Mouse (Mus musculus) CH12.LX (cell line): ENCODE results near the gene Ncor2. TPM values are rescaled to one million over a fixed set of nuclear protein-coding genes. Genes with fewer than 3 reads are reported as not detected.

Experiments
- DNase-seq: peaks from one replicate; pipeline ENCODE4 v3.0.0-alpha.2; 2013; ENCODE audit errors: extremely low read depth
- H3K27ac ChIP-seq: 2 replicates; pipeline ENCODE4 v1.5.1; 2012; ENCODE audit warnings: low read depth, mild to moderate bottlenecking, control low read depth, moderate library complexity; ENCODE audit not compliant: insufficient read depth
- H3K27me3 ChIP-seq: replicated peaks from 2 replicates; pipeline ENCODE3; 2012; ENCODE audit warnings: inconsistent platforms
- H3K36me3 ChIP-seq, 2 experiments: replicated peaks in 1 of 2; 2 replicates each; pipeline versions ENCODE3 to v1.6.1; 2012; ENCODE audit warnings: inconsistent platforms in 1 of 2, low read length in 1 of 2, mild to moderate bottlenecking in 1 of 2, mixed read lengths in 1 of 2, moderate library complexity in 1 of 2; ENCODE audit not compliant: control insufficient read depth in 1 of 2, insufficient read depth in 1 of 2
- H3K4me1 ChIP-seq, 2 experiments: 2 replicates each; pipeline ENCODE4 v1.6.1; 2012; ENCODE audit warnings: inconsistent platforms in 1 of 2, moderate library complexity in 1 of 2; ENCODE audit not compliant: insufficient read depth in 2 of 2, control insufficient read depth in 1 of 2
- H3K4me2 ChIP-seq: 2 replicates; pipeline ENCODE4 v1.6.1; 2012; ENCODE audit warnings: low read depth, mild to moderate bottlenecking, control low read depth; ENCODE audit not compliant: poor library complexity, insufficient read depth, severe bottlenecking
- H3K4me3 ChIP-seq, 3 experiments: fragments of 150-350 bp in 1 of 3; sonication (generic) in 1 of 3; replicated peaks in 1 of 3; 2 replicates each; pipeline versions ENCODE3 to v1.5.1; 2011 to 2012; ENCODE audit warnings: low read depth in 2 of 3, low read length in 2 of 3, mild to moderate bottlenecking in 2 of 3, moderate library complexity in 2 of 3, control low read depth in 1 of 3, improper control_type of control experiment in 1 of 3, inconsistent platforms in 1 of 3, mixed read lengths in 1 of 3; ENCODE audit not compliant: poor library complexity in 1 of 3
- H3K79me2 ChIP-seq: replicated peaks from 2 replicates; pipeline ENCODE4 v1.6.1; 2012; ENCODE audit warnings: mild to moderate bottlenecking, moderate library complexity; ENCODE audit not compliant: control insufficient read depth, poor library complexity, insufficient read depth, severe bottlenecking; ENCODE audit errors: extremely low read depth
- H3K9ac ChIP-seq: 2 replicates; pipeline ENCODE4 v1.6.1; 2012; ENCODE audit warnings: low read depth, mild to moderate bottlenecking, control low read depth, moderate library complexity; ENCODE audit not compliant: insufficient read depth
- H3K9me3 ChIP-seq: replicated peaks from 2 replicates; pipeline ENCODE3; 2012; ENCODE audit warnings: low read length, inconsistent platforms, mixed read lengths
- E2F4 ChIP-seq: IDR thresholded peaks from 2 replicates; pipeline ENCODE4 v1.6.1; 2011; ENCODE audit warnings: low read depth, low read length, improper control_type of control experiment; ENCODE audit not compliant: insufficient replicate concordance
- ETS1 ChIP-seq: conservative IDR thresholded peaks from 2 replicates; pipeline ENCODE4 v1.6.1; 2012; ENCODE audit warnings: low read depth, mild to moderate bottlenecking, inconsistent platforms, low read length, improper control_type of control experiment, moderate library complexity
- HCFC1 ChIP-seq: IDR thresholded peaks from 2 replicates; pipeline ENCODE4 v1.6.1; 2012; ENCODE audit warnings: low read depth, mild to moderate bottlenecking, inconsistent platforms, low read length, improper control_type of control experiment
- IRF4 ChIP-seq: IDR thresholded peaks from 2 replicates; pipeline ENCODE4 v1.6.1; 2014; ENCODE audit warnings: low read depth, mild to moderate bottlenecking, inconsistent platforms, low read length, improper control_type of control experiment
- MEF2A ChIP-seq: IDR thresholded peaks from 2 replicates; pipeline ENCODE4 v1.6.1; 2014; ENCODE audit warnings: low read depth, mild to moderate bottlenecking, inconsistent platforms, low read length, improper control_type of control experiment, borderline replicate concordance
- TBP ChIP-seq: conservative IDR thresholded peaks from 2 replicates; pipeline ENCODE4 v1.6.1; 2011; ENCODE audit warnings: low read depth, low read length, improper control_type of control experiment
- USF2 ChIP-seq: conservative IDR thresholded peaks from 2 replicates; pipeline ENCODE4 v1.6.1; 2011; ENCODE audit warnings: low read depth, low read length, improper control_type of control experiment
- dilution Hi-C: fragments of 300-500 bp; cut with MboI; formaldehyde crosslinking; loops from 2 replicates; pipeline ENCODE4 v1.14.3; 2020; ENCODE audit warnings: low sequenced_read_pairs; ENCODE audit not compliant: extremely low pct_unique_long_range_greater_than_20kb, extremely low pct_ligation_motif_present
- in situ Hi-C: fragments of 300-500 bp; cut with MboI; formaldehyde crosslinking; loops from 3 replicates; pipeline ENCODE4 v1.14.3; 2019; ENCODE audit warnings: low sequenced_read_pairs, low pct_ligation_motif_present, low pct_unique_long_range_greater_than_20kb, mixed read lengths
- polyA plus RNA-seq: library from polyadenylated mRNA; unstranded; fragments of >175 nt; gene quantifications from 2 replicates; pipeline ENCODE4 v1.2.1, GENCODE M21; 2012; ENCODE audit warnings: low read depth; ENCODE audit not compliant: insufficient read length
- total RNA-seq, 2 experiments: library from RNA; depleted of rRNA; stranded (reverse); fragments of 300-350 nt in 1 of 2; fragments of >200 nt in 1 of 2; gene quantifications; 2 replicates each; pipeline ENCODE4 v1.2.3; 2012 to 2014

The Ncor2 gene
- total and polyA plus RNA-seq, 3 experiments = 3.9 to 44.7 (median 10.8) TPM

DNA sequence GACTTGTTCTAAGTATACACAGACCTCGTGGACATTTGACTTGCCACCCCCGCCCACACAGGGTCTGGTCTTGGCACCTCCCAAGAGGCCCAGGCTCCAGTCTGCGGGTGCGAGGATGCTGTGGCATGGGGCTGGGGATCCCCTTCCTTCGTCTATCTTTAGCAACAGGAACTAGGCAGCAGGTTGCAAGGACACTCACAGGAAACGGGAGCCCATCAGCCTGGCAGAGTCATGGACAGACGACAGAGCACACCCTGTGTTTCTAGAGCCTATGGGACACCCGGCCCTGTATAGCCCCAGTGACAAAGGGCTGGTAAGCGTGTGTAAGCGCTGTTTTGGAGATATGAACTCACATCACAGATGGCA is 126.8 kb downstream of the Ncor2 start:
- dilution Hi-C loops = no loop called here
- peak overlapping the region; percentile 97 for H3K27ac ChIP-seq
- H3K4me1 ChIP-seq = peaks cover 44 to 72% of the 10 kb centered on the region in 2 experiments
- in situ Hi-C loops = no loop called here
- DNase-seq = peak; percentile 75
- H3K4me3 ChIP-seq = peak overlapping the region in 1 of 3 experiments; percentile 25
- peaks cover 39 to 84% of the 10 kb centered on the region in 2 experiments for H3K36me3 ChIP-seq
- no peaks in the 10 kb centered on the region for H3K9me3 ChIP-seq
- no peaks in the 10 kb centered on the region for H3K27me3 ChIP-seq
- H3K79me2 ChIP-seq = no peaks in the 10 kb centered on the region
- H3K9ac ChIP-seq = no peak overlapping the region
- peak overlapping the region; percentile 32 for H3K4me2 ChIP-seq
- TF ChIP-seq MEF2A (peak; percentile 86), IRF4 (0 out of 2 replicates have a peak, but pooled peaks have one; percentile 3), ETS1 (peak; percentile 34), TBP (no peak)

DNA sequence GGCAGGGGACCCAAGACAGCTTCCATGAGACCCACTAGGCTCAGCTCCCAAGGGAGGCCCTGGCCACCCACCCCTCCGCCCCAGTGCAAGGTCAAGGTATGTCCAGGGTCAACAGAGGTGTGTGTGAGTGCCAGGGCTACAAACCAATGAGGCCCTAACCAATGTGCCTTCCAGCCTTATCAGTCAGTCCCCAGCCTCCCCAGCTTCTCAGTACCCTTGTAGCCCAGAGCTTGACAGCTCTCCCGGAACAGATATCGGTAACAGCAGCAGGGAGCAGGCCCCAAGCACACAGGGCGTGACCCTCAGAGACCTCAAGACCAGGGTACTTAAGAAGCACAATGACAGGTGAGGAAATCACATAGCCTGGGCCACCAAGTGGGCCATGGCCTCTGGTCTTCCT is 129.5 kb downstream of the Ncor2 start:
- no peak for TF ChIP-seq USF2
- no peak for DNase-seq
- no peaks in the 10 kb centered on the region for H3K79me2 ChIP-seq
- H3K27me3 ChIP-seq = no peaks in the 10 kb centered on the region
- H3K9ac ChIP-seq = no peak overlapping the region
- H3K9me3 ChIP-seq = no peaks in the 10 kb centered on the region
- H3K4me3 ChIP-seq = no peak overlapping the region
- peaks cover 43 to 87% of the 10 kb centered on the region in 2 experiments for H3K36me3 ChIP-seq
- peaks cover 37 to 60% of the 10 kb centered on the region in 2 experiments for H3K4me1 ChIP-seq
- no peak overlapping the region for H3K4me2 ChIP-seq
- in situ Hi-C loops = no loop called here
- dilution Hi-C loops = no loop called here
- no peak overlapping the region for H3K27ac ChIP-seq

DNA sequence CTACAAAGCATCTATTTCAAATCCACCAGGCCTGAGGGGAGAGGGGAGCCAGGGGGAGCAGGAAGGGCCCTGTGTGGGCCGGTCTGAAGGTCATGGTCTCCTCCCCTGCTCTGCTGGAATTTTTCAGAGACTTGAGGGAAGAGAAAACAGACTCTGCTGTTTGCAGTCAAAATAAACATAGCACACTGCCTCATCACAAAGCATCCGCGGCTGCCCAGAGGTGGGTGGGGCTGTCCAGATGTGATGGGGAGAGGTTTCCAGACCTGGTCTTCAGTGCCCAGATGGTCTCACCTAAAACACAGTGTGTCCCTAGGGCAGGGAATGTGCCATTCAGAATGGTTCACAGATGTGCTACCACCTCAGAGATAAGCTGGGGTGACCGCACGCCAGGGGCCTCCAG is 132.6 kb downstream of the Ncor2 start:
- Histone ChIP-seq H3K36me3 (peaks cover 52 to 98% of the 10 kb centered on the region in 2 experiments), H3K4me1 (peaks cover 11 to 61% of the 10 kb centered on the region in 2 experiments), H3K4me2 (no peak overlapping the region), H3K4me3 (no peak overlapping the region), H3K27ac (no peak overlapping the region), H3K79me2 (no peaks in the 10 kb centered on the region), H3K27me3 (no peaks in the 10 kb centered on the region), H3K9ac (no peak overlapping the region), H3K9me3 (no peaks in the 10 kb centered on the region)
- in situ Hi-C loops = no loop called here
- no peak for TF ChIP-seq HCFC1
- TF ChIP-seq USF2 = no peak
- no peak for TF ChIP-seq E2F4
- no peak for TF ChIP-seq TBP
- DNase-seq = no peak
- dilution Hi-C loops = no loop called here
